Mouse (Mus musculus) CD8-positive naive resting alpha-beta T cell, adult 57 days (primary cell): ENCODE data around the gene Lce1j. TPM values are rescaled to one million over a fixed set of nuclear protein-coding genes. Genes with fewer than 3 reads are reported as not detected.

ENCODE experiments used
- total RNA-seq: library from RNA; stranded (reverse); gene quantifications from one replicate; pipeline ENCODE4 v1.2.4, GENCODE M21; 2023

Gene Lce1j
- total RNA-seq = not detected

DNA sequence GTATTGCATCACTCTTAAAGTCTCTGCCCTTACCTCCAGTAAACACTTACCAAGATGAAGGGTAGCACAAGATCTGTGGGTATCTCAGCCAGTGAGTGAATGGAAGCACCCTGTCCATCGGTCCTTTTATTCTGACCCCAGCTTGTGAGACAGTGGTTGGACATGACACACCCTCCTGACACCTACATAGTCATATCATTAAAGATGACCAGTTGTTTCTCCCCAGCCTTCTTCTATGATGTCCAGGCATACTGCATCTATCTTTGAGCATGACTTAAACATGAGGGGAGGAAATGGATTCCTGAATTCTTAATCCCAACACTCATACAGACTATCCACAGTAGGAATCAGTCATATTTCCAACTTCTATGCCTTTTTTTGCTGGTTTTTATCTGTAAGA is at the start of gene Lce1j:
Gene Lce1j (minus strand): TSS at position 101 of the 400 bp plus-strand sequence.

GRCm38 (mm10) chr3:92827108-92827507 is 36.8 kb upstream of the Lce1j start, which contains the start of gene Kprp:
Gene Kprp (minus strand): TSS chr3:92827247.

GRCm38 (mm10) chr3:92807791-92808190 is 17.5 kb upstream of the Lce1j start, which contains the start of gene Lce1k:
Gene Lce1k (minus strand): TSS chr3:92807891.

GRCm38 (mm10) chr3:92778799-92779198 is 11.5 kb downstream of the Lce1j start, which contains the start of gene Lce1i:
Gene Lce1i (minus strand): TSS chr3:92778899.

GRCm38 (mm10) chr3:92764965-92765364 is 25.3 kb downstream of the Lce1j start, which contains the start of gene Lce1h:
Gene Lce1h (minus strand): TSS chr3:92765065.

GRCm38 (mm10) chr3:92752238-92752637 is 38.1 kb downstream of the Lce1j start, which contains the start of gene Lce1g:
Gene Lce1g (minus strand): TSS chr3:92752338.

GRCm38 (mm10) chr3:92738996-92739395 is 51.3 kb downstream of the Lce1j start, which contains the start of gene Gm38119:
Gene Gm38119 (minus strand): TSS chr3:92739096.

Other genes starting within 250 kb of the Lce1j start
- not detected for gene Ivl, start 216.8 kb downstream of the Lce1j start, total RNA-seq
- not detected for gene Smcp, start 201.5 kb downstream of the Lce1j start, total RNA-seq
- gene 2210017I01Rik, start 183.0 kb downstream of the Lce1j start, total RNA-seq = not detected
- gene Lce6a, start 168.9 kb downstream of the Lce1j start, total RNA-seq = not detected
- gene Lce1a1, start 142.2 kb downstream of the Lce1j start, total RNA-seq = not detected
- gene Lce1b, start 133.6 kb downstream of the Lce1j start, total RNA-seq = not detected
- not detected for gene Lce1a2, start 120.2 kb downstream of the Lce1j start, total RNA-seq
- gene Lce1c, start 111.3 kb downstream of the Lce1j start, total RNA-seq = not detected
- not detected for gene Lce1d, start 103.3 kb downstream of the Lce1j start, total RNA-seq
- gene Lce1e, start 81.4 kb downstream of the Lce1j start, total RNA-seq = not detected
- gene Lce1f, start 70.2 kb downstream of the Lce1j start, total RNA-seq = not detected
- gene Gm38119, start 51.4 kb downstream of the Lce1j start, total RNA-seq = not detected
- not detected for gene Lce1g, start 38.2 kb downstream of the Lce1j start, total RNA-seq
- gene Lce1h, start 25.4 kb downstream of the Lce1j start, total RNA-seq = not detected
- gene Lce1i, start 11.6 kb downstream of the Lce1j start, total RNA-seq = not detected
- gene Lce1k, start 17.4 kb upstream of the Lce1j start, total RNA-seq = not detected
- not detected for gene Kprp, start 36.7 kb upstream of the Lce1j start, total RNA-seq
- not detected for gene Lce1l, start 60.8 kb upstream of the Lce1j start, total RNA-seq
- not detected for gene 2310050C09Rik, start 79.7 kb upstream of the Lce1j start, total RNA-seq
- gene Lce3a, start 135.7 kb upstream of the Lce1j start, total RNA-seq = not detected
- not detected for gene Lce3b, start 142.5 kb upstream of the Lce1j start, total RNA-seq
- not detected for gene Lce3c, start 154.0 kb upstream of the Lce1j start, total RNA-seq
- gene Lce3d, start 166.9 kb upstream of the Lce1j start, total RNA-seq = not detected
- gene Lce3e, start 176.5 kb upstream of the Lce1j start, total RNA-seq = not detected
- not detected for gene Lce3f, start 201.7 kb upstream of the Lce1j start, total RNA-seq
- not detected for gene Crct1, start 225.2 kb upstream of the Lce1j start, total RNA-seq
- gene Lce1m, start 228.5 kb upstream of the Lce1j start, total RNA-seq = not detected